Mouse (Mus musculus) kidney, embryonic 14.5 days (tissue): ENCODE data around the gene Ift88. TPM values are rescaled to one million over a fixed set of nuclear protein-coding genes. Genes with fewer than 3 reads are reported as not detected.
"Not testable (repeated sequence)": the region's sequence is repeated elsewhere in the genome, so short reads cannot be mapped to it uniquely, and the experiment has no call there.

Experiments used
- ATAC-seq: fragments of 200-750 bp; cut with Nextera tagmentation; 2 replicates; pipeline ENCODE4 v1.8.0; 2017; ENCODE audit warnings: moderate number of reproducible peaks, mild to moderate bottlenecking, moderate TSS enrichment, moderate library complexity; ENCODE audit not compliant: low FRiP score, low TSS enrichment
- H3K27ac ChIP-seq: fragments of 300-500 bp; sonication (generic); 2 replicates; pipeline ENCODE4 v1.5.1; 2014; ENCODE audit warnings: low read depth, mild to moderate bottlenecking, low read length, moderate library complexity, mixed read lengths
- H3K27me3 ChIP-seq: fragments of 300-500 bp; sonication (generic); 2 replicates; pipeline ENCODE4 v1.6.1; 2014; ENCODE audit warnings: mild to moderate bottlenecking, low read length; ENCODE audit not compliant: control insufficient read depth, insufficient read depth
- H3K36me3 ChIP-seq: fragments of 300-500 bp; sonication (generic); 2 replicates; pipeline ENCODE4 v1.6.1; 2014; ENCODE audit warnings: low read length, mixed read lengths; ENCODE audit not compliant: control insufficient read depth, insufficient read depth
- H3K4me1 ChIP-seq: fragments of 300-500 bp; sonication (generic); 2 replicates; pipeline ENCODE4 v1.6.1; 2014; ENCODE audit warnings: low read length, mixed read lengths; ENCODE audit not compliant: control insufficient read depth, insufficient read depth
- H3K4me2 ChIP-seq: fragments of 300-500 bp; sonication (generic); replicated peaks from 2 replicates; pipeline ENCODE4 v1.6.1; 2014; ENCODE audit warnings: low read depth, mild to moderate bottlenecking, low read length
- H3K4me3 ChIP-seq: fragments of 300-500 bp; sonication (generic); 2 replicates; pipeline ENCODE4 v1.5.1; 2014; ENCODE audit warnings: mild to moderate bottlenecking, low read length
- H3K9ac ChIP-seq: fragments of 300-500 bp; sonication (generic); 2 replicates; pipeline ENCODE4 v1.6.1; 2014; ENCODE audit warnings: low read depth, mild to moderate bottlenecking, low read length, moderate library complexity
- H3K9me3 ChIP-seq: fragments of 300-500 bp; sonication (generic); 2 replicates; pipeline ENCODE4 v1.6.1; 2016; ENCODE audit warnings: low read length; ENCODE audit not compliant: control insufficient read depth
- WGBS: fragments of 180-500 bp; shearing (Covaris S2); extraction: QIAGEN DNeasy Blood & Tissue Kit; methylation state at CpG from one replicate; pipeline ENCODE4 v1.1.7; 2014; 5-methylcytosine and 5-hydroxymethylcytosine counted together
- polyA plus RNA-seq: library from polyadenylated mRNA; unstranded; fragments of >200 nt; fragmentation: Nextera tagmentation; extraction: Ambion mirVana; gene quantifications from 2 replicates; pipeline ENCODE4 v1.2.1, GENCODE M21; 2014

The Ift88 gene
- polyA plus RNA-seq, 1 experiment from 2014 or later: 16.2 TPM

DNA sequence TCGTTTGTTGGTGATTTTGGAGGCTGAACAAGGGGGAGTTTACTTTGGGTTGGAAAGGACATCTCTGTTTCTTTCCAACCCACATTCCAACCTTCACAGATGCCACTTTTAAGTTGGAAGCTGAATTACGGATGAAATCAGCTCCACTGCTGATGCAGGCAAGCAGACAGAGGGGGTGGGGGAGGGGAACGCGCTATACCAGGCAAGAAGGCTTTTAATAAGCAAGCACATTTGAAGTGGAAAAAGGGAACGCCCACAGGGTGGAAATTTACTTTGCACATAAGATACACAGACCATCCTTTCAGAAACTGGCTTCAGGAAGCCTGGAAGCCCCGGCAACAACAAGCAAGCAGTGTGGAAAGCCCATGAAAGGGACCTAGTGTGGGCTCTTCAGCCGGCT lies 11.7 kb upstream of the Ift88 start:
- ATAC-seq: no peak
- Histone ChIP-seq H3K9ac (no peak overlapping the region), H3K4me2 (no peak overlapping the region), H3K27ac (no peak overlapping the region), H3K4me3 (no peak overlapping the region), H3K27me3 (no peaks in the 10 kb centered on the region), H3K9me3 (no peaks in the 10 kb centered on the region), H3K4me1 (0 out of 2 replicates have a peak, but pooled peaks cover 5% of the 10 kb centered on the region), H3K36me3 (no peaks in the 10 kb centered on the region)
- WGBS: 66% methylated on average over 7 of the region's 7 CpGs

DNA sequence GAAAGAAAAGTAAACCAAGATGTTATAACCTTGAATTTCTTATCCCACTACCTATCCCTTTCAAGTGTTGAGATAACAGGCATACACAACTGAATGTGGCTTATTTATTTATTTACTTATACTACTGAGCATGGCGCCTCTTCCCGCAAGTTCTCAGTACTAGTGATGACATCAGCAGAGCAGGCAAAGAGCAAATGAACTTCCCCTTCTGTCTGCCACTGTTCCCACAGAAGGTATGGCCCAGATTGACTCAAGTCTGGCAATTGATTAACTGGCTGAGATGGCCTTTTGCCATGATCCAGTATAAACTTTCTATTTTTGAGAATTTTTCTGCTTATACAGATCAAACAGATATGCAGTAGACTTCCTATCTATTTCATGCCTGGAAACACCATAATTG lies 6.7 kb upstream of the Ift88 start:
- no peak for ATAC-seq
- H3K4me1 ChIP-seq: no peaks in the 10 kb centered on the region
- no peaks in the 10 kb centered on the region for H3K36me3 ChIP-seq
- no peak overlapping the region for H3K9ac ChIP-seq
- no peak overlapping the region for H3K4me2 ChIP-seq
- 82% methylated on average over 2 of the region's 2 CpGs for WGBS
- no peak overlapping the region for H3K4me3 ChIP-seq
- no peaks in the 10 kb centered on the region for H3K27me3 ChIP-seq
- H3K27ac ChIP-seq: no peak overlapping the region
- H3K9me3 ChIP-seq: no peaks in the 10 kb centered on the region

DNA sequence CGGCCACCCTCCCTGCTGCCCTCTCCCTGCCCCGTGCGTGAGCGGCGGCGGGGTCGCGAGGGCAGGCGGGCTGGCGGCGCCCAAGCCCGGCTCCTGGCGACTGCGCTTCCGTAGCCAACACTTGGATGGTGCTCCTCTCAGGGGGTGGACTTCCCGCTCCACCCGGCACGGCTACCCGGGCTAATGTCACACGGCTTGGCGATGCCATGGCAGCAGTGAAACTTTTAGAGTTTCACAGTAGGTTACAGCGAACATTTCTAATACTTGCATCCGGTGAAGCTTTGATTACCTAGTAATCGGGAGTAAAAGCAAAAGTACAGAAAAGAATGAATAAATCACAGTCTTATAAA lies 325 bp downstream of the Ift88 start:
- no peaks in the 10 kb centered on the region for H3K36me3 ChIP-seq
- H3K9me3 ChIP-seq: no peaks in the 10 kb centered on the region
- peak overlapping the region; percentile 61 for H3K9ac ChIP-seq
- H3K27ac ChIP-seq: no peak overlapping the region; the same call in 1 of the 2 replicates
- no peaks in the 10 kb centered on the region for H3K27me3 ChIP-seq
- no peak; the same call in 1 of the 2 replicates for ATAC-seq
- H3K4me2 ChIP-seq: peak overlapping the region; percentile 56
- peak overlapping the region; percentile 69 for H3K4me3 ChIP-seq
- no peaks in the 10 kb centered on the region for H3K4me1 ChIP-seq
- 1% methylated on average over 22 of the region's 24 CpGs for WGBS

DNA sequence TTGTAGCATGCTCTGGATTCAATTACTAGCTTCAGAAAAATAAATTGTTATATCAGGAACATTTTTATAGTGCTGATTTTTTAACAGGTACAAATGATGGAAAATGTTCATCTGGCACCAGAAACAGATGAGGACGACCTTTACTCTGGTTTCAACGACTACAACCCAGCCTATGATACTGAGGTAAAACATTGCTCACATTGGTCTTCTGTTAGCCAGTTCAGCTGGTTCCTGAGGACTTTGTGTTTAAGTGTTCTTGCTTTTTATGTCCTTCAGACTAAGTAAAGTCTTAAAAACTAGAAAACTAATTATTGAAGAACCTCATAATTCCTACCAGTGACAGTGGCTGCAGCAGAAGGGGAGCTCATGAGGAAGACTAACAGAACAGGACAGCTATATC lies 6.6 kb downstream of the Ift88 start:
- Histone ChIP-seq H3K9ac (no peak overlapping the region), H3K27me3 (no peaks in the 10 kb centered on the region), H3K9me3 (no peaks in the 10 kb centered on the region), H3K4me3 (no peak overlapping the region), H3K36me3 (0 out of 2 replicates have a peak, but pooled peaks cover 3% of the 10 kb centered on the region), H3K4me1 (no peaks in the 10 kb centered on the region), H3K27ac (no peak overlapping the region), H3K4me2 (no peak overlapping the region)
- ATAC-seq: no peak
- WGBS: 78% methylated on average over 2 of the region's 2 CpGs

DNA sequence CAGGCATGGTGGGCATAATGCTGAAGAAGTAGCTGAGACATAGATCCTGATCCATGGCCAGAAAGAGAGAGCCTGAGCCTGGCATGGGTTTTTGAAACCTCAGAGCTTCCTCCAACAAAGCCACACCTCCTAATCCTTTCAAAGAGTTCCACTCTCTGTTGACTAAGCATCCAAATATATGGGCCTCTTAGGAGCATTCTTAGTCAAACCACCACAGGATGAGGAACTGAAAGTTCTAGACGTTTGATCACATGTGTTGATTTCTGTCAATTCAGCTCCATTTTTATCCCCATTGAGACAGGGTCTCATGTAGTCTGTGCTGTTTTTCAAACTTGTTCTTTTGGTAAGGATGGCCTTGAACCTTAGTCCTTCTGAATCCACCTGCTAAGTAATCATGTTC lies 28.7 kb downstream of the Ift88 start:
- no peaks in the 10 kb centered on the region for H3K27me3 ChIP-seq
- H3K4me3 ChIP-seq: no peak overlapping the region
- 85% methylated on average over 1 of the region's 1 CpGs for WGBS
- H3K36me3 ChIP-seq: 0 out of 2 replicates have a peak, but pooled peaks cover 7% of the 10 kb centered on the region
- H3K27ac ChIP-seq: no peak overlapping the region
- H3K4me2 ChIP-seq: no peak overlapping the region
- H3K4me1 ChIP-seq: no peaks in the 10 kb centered on the region
- no peak for ATAC-seq
- no peak overlapping the region for H3K9ac ChIP-seq
- no peaks in the 10 kb centered on the region for H3K9me3 ChIP-seq

DNA sequence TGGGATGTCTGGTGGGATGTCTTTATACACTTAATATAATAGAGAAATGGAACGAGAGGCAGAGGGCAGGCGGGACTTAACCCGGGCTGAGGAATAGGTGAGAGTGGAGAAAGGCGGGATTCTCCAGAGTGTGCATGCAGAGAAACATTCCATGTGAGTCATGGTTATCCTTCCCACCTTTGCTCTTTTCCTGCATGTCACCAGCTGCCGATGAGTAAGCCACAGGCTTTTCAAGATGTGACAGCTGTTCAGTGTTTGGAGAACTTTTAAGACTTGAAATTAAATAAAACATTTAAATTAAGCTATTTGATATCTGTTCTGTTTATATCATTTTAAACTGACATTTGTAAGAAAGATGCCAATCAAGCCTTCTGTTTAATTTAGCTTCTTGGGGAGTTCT lies 36.0 kb downstream of the Ift88 start:
- Histone ChIP-seq H3K4me3 (no peak overlapping the region), H3K9me3 (no peaks in the 10 kb centered on the region), H3K27me3 (no peaks in the 10 kb centered on the region), H3K4me1 (no peaks in the 10 kb centered on the region), H3K4me2 (no peak overlapping the region), H3K36me3 (no peaks in the 10 kb centered on the region), H3K27ac (no peak overlapping the region), H3K9ac (no peak overlapping the region)
- ATAC-seq: no peak
- WGBS: 93% methylated on average over 5 of the region's 5 CpGs

DNA sequence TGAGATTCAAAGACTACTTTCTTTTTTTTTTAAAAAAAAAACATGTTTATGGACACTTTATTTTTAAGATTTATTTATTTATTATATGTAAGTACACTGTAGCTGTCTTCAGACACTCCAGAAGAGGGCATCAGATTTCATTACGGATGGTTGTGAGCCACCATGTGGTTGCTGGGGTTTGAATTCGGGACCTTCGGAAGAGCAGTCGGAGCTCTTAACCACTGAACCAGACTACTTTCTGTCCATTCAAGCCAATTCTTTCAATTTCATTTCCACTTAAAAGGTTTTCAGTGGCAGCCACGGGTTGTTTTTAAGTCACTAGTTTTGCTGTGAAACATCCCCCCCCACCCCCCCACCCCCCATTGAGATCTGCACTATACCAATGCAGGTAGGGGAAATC lies 36.5 kb downstream of the Ift88 start:
- not testable (repeated sequence) for ATAC-seq, H3K9me3 ChIP-seq, H3K4me2 ChIP-seq, H3K9ac ChIP-seq, H3K4me3 ChIP-seq, H3K27me3 ChIP-seq, H3K4me1 ChIP-seq, H3K36me3 ChIP-seq, H3K27ac ChIP-seq
- WGBS: 83% methylated on average over 5 of the region's 5 CpGs

DNA sequence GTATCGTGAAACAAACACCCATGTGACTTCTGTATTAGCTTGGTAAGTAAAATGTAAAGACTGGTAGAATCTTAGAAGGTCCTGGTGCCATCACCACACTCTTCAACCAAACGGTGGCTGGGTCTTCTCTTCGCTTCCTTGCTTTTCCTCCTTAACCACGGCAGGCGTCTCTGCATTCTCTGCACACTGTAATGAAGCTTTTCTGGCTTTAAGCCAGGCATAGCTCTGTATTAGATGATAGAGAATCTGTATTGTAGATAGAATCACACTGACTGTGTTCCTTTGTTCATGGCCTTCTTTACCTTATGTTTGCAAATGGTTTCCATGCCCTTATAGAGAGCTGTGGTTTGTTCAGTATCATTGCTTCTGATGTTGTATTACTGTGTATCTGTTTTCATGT lies 39.0 kb downstream of the Ift88 start:
- no peak overlapping the region for H3K27ac ChIP-seq
- no peaks in the 10 kb centered on the region for H3K36me3 ChIP-seq
- WGBS: 84% methylated on average over 5 of the region's 5 CpGs
- no peaks in the 10 kb centered on the region for H3K27me3 ChIP-seq
- H3K9me3 ChIP-seq: no peaks in the 10 kb centered on the region
- H3K4me3 ChIP-seq: no peak overlapping the region
- no peak overlapping the region for H3K4me2 ChIP-seq
- no peak for ATAC-seq
- no peak overlapping the region for H3K9ac ChIP-seq
- H3K4me1 ChIP-seq: no peaks in the 10 kb centered on the region

DNA sequence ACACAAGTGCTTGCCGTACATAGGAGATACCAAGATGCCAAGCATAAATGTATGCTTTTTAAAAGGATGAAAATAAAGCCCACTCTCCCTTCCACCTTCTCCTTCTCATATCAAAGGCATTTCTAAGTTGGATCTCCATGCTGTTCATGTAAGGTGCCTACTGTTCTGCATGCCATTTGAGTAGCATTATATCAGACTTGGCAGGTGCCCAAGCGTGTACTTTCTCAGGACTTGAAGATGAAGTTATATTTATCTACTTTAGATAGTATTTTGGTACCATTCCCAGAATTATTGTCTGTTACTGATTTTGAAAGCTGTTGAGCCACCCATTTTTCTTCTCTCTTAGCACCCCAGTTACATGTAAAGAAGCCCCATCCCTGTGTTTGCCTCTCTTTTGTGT lies 51.2 kb downstream of the Ift88 start:
- Histone ChIP-seq H3K27me3 (no peaks in the 10 kb centered on the region), H3K4me2 (no peak overlapping the region), H3K4me1 (no peaks in the 10 kb centered on the region), H3K27ac (no peak overlapping the region), H3K9me3 (no peaks in the 10 kb centered on the region), H3K9ac (no peak overlapping the region), H3K4me3 (no peak overlapping the region), H3K36me3 (no peaks in the 10 kb centered on the region)
- WGBS: 85% methylated on average over 2 of the region's 2 CpGs
- ATAC-seq: no peak

DNA sequence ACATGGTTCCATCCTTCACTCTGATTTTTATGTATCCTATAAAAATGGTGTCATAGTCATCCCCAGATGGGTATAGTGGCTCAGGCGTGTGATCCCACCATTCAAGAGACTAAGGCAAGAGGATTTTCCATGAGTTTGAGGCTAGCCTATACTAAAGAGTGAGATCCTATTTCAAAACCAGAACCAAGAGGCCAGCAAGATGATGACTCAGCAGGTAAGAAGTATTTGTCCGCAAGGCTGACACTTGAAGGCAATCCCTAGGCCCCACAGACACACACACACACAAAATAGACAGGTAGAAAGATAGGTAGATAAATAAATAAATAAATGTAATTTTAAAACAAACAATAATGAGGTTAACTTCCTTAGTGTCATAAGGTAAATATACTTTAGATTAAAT lies 58.4 kb downstream of the Ift88 start:
- no peaks in the 10 kb centered on the region for H3K9me3 ChIP-seq
- no peak for ATAC-seq
- WGBS: 85% methylated on average over 2 of the region's 2 CpGs

More for the DNA sequence above, 58.4 kb downstream of the Ift88 start:
- Histone ChIP-seq H3K4me1 (no peaks in the 10 kb centered on the region), H3K27ac (no peak overlapping the region), H3K4me2 (no peak overlapping the region), H3K9ac (no peak overlapping the region), H3K4me3 (no peak overlapping the region), H3K36me3 (no peaks in the 10 kb centered on the region), H3K27me3 (no peaks in the 10 kb centered on the region)
